Mouse (Mus musculus) lung, postnatal 0 days (tissue): Measurements from ENCODE around the gene Limd2.

Source experiments
- CTCF ChIP-seq: IDR thresholded peaks from 2 replicates; pipeline ENCODE4 v1.5.1; 2016; ENCODE audit warnings: antibody characterized with exemption, mild to moderate bottlenecking
- EP300 ChIP-seq: IDR thresholded peaks from 2 replicates; pipeline ENCODE4 v1.6.1; 2016; ENCODE audit warnings: antibody characterized with exemption, mild to moderate bottlenecking, control low read depth

- no peak for TF ChIP-seq CTCF
- TF ChIP-seq EP300: no peak
Observed at GRCm38 (mm10) chr11:106176372-106176771, 15.7 kb upstream of the Limd2 start.
